32 mouse cellular contexts compared by ENCODE assay signal in genomic region chr13:108069151-108069550, GRCm38 (mm10).
"Had no signal": no experiment of that assay in that cellular context is flagged by ENCODE, and none has a peak within 500 bp of the region (broad histone marks: within the 10 kb centered on the region; RNA-seq: fewer than 3 reads in every experiment).

No protein-coding gene starts in this region.

- ATAC-seq: liver, embryonic 12.5 days; liver, postnatal 0 days; lung, postnatal 0 days; midbrain, embryonic 13.5 days; midbrain, embryonic 15.5 days; midbrain, embryonic 16.5 days had no signal

- H3K36me3 ChIP-seq: limb, embryonic 10.5 days; limb, embryonic 12.5 days; limb, embryonic 13.5 days; limb, embryonic 15.5 days; liver, embryonic 12.5 days; liver, embryonic 13.5 days; liver, embryonic 15.5 days; lung, embryonic 15.5 days; midbrain, embryonic 10.5 days; midbrain, embryonic 12.5 days; midbrain, embryonic 13.5 days; midbrain, embryonic 15.5 days; neural tube, embryonic 12.5 days had no signal

- H3K27me3 ChIP-seq: limb, embryonic 12.5 days; limb, embryonic 13.5 days; limb, embryonic 15.5 days; liver, embryonic 12.5 days; liver, embryonic 13.5 days; liver, embryonic 15.5 days; lung, embryonic 15.5 days; megakaryocyte, embryonic 14.5 days; midbrain, embryonic 13.5 days; midbrain, embryonic 15.5 days; neural tube, embryonic 12.5 days had no signal

- H3K9ac ChIP-seq: limb, embryonic 12.5 days; limb, embryonic 13.5 days; limb, embryonic 15.5 days; liver, embryonic 12.5 days; liver, embryonic 13.5 days; liver, embryonic 14.5 days; liver, embryonic 15.5 days; liver, postnatal 0 days; lung, embryonic 14.5 days; lung, embryonic 15.5 days; midbrain, embryonic 12.5 days; midbrain, embryonic 13.5 days; midbrain, embryonic 15.5 days; neural tube, embryonic 12.5 days had no signal

- H3K4me1 ChIP-seq: limb, embryonic 10.5 days; limb, embryonic 12.5 days; limb, embryonic 13.5 days; limb, embryonic 15.5 days; liver, embryonic 13.5 days; liver, embryonic 15.5 days; lung, embryonic 15.5 days; neural tube, embryonic 12.5 days had no signal

- H3K4me2 ChIP-seq: limb, embryonic 12.5 days; limb, embryonic 13.5 days; limb, embryonic 15.5 days; liver, embryonic 11.5 days; liver, embryonic 12.5 days; liver, embryonic 13.5 days; liver, embryonic 15.5 days; lung, embryonic 14.5 days; lung, embryonic 15.5 days; midbrain, embryonic 11.5 days; midbrain, embryonic 12.5 days; midbrain, embryonic 13.5 days; midbrain, embryonic 15.5 days; neural tube, embryonic 12.5 days had no signal

- H3K27ac ChIP-seq: limb, embryonic 10.5 days; limb, embryonic 12.5 days; limb, embryonic 13.5 days; limb, embryonic 15.5 days; liver, embryonic 12.5 days; liver, embryonic 13.5 days; liver, embryonic 14.5 days; liver, embryonic 15.5 days; lung, embryonic 15.5 days; macrophage; midbrain, embryonic 10.5 days; midbrain, embryonic 12.5 days; midbrain, embryonic 13.5 days; midbrain, embryonic 15.5 days; neural tube, embryonic 12.5 days had no signal

- DNase-seq: left cerebral cortex, postnatal 4 days; liver; liver, embryonic 13.5 days; liver, postnatal 0 days; lung, adult 18-20 months; lung, adult 2 months; lung, embryonic 14.5 days; lung, postnatal 10 days; lung, postnatal 14 days; lung, postnatal 36 days; lung, postnatal 4 days; midbrain, embryonic 14.5 days had no signal

- H3K4me3 ChIP-seq: limb, embryonic 10.5 days; limb, embryonic 12.5 days; limb, embryonic 13.5 days; limb, embryonic 15.5 days; liver, embryonic 12.5 days; liver, embryonic 13.5 days; liver, embryonic 15.5 days; lung, embryonic 15.5 days; midbrain, embryonic 10.5 days; midbrain, embryonic 12.5 days; midbrain, embryonic 13.5 days; midbrain, embryonic 15.5 days; myocyte; neural tube, embryonic 12.5 days had no signal

- H3K9me3 ChIP-seq: limb, embryonic 10.5 days; limb, embryonic 12.5 days; limb, embryonic 13.5 days; limb, embryonic 15.5 days; liver, embryonic 12.5 days; liver, embryonic 13.5 days; liver, embryonic 15.5 days; lung, embryonic 15.5 days; megakaryocyte, embryonic 14.5 days; midbrain, embryonic 10.5 days; midbrain, embryonic 12.5 days; midbrain, embryonic 13.5 days; midbrain, embryonic 15.5 days; neural tube, embryonic 12.5 days had no signal
